Mouse (Mus musculus): ENCODE data around the gene Scarf1.

DNA sequence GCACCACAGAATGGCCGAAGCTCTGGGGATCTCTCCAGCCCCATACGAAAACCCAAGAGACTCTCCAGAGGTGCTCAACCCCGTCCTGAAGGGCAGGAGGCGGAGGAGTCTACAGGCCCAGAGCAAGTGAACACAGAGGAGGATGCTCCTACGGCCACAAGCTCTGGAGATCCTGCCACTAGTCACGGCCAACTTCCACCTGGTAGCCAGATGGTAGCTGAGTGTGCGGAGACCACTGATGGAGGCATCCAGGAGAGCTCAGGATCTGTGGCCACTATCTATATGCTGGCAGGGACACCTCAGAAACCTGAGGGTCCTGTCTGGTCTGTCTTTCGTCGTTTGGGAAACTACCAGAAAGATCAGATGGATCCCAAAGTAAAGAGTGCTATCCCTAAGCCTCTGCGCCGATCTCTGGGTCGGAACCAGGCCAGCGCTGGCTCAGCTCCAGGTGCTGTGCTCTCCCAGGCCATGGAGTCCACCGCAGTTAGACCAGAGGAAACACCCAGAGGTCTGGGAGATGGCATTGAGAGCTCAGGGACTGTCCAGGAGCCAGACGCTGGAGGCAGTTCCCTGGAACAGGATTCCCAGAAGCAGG, 12.3 kb downstream of the Scarf1 start:
- TF ChIP-seq RAD21 (IDR thresholded peaks at IDR 0.05; ENCODE audit: low read depth, low read length) (no peak), POLR2A (IDR thresholded peaks at IDR 0.05; ENCODE audit: low read depth, low read length) (no peak), CTCF (conservative IDR thresholded peaks at IDR 0.05 in 1 of 2, IDR thresholded peaks at IDR 0.05 in 1 of 2; ENCODE audit: low read depth in 2 of 2, low read length in 2 of 2) (no peak), JUN (IDR thresholded peaks at IDR 0.05; ENCODE audit: insufficient read depth, low read depth, low read length) (no peak), MEF2A (IDR thresholded peaks at IDR 0.05; ENCODE audit: borderline replicate concordance, low read depth, low read length) (no peak), MAX (IDR thresholded peaks at IDR 0.05; ENCODE audit: low read length) (no peak), GABPA (IDR thresholded peaks at IDR 0.05; ENCODE audit: insufficient replicate concordance, low read depth, low read length) (no peak), KAT2A (IDR thresholded peaks at IDR 0.05; ENCODE audit: insufficient replicate concordance, low read length) (no peak), ZC3H11A (IDR thresholded peaks at IDR 0.05; ENCODE audit: low read depth, low read length) (no peak), MXI1 (IDR thresholded peaks at IDR 0.05; ENCODE audit: low read depth, low read length) (no peak), CHD2 (IDR thresholded peaks at IDR 0.05; ENCODE audit: low read length) (no peak), EP300 (IDR thresholded peaks at IDR 0.05; ENCODE audit: low read length) (no peak), ETS1 (conservative IDR thresholded peaks at IDR 0.05; ENCODE audit: low read depth, low read length) (no peak), TBP (conservative IDR thresholded peaks at IDR 0.05; ENCODE audit: low read depth, low read length) (no peak)

Data from CH12.LX (cell line).